Mouse (Mus musculus) skeletal muscle tissue, adult 2 months (tissue): ENCODE data around the gene Cyp2j7.
"Not testable (repeated sequence)": the region's sequence is repeated elsewhere in the genome, so short reads cannot be mapped to it uniquely, and the experiment has no call there.

ENCODE experiments used
- DNase-seq: peaks from one replicate; pipeline ENCODE4 v3.0.0-alpha.2; 2012; ENCODE audit warnings: low read depth, low spot score

The Cyp2j7 gene

GRCm38 (mm10) chr4:96236559-96236958 is at the start of gene Cyp2j7:
TSS of gene Cyp2j7 (minus strand) at chr4:96236659.
- no peak for DNase-seq

DNA sequence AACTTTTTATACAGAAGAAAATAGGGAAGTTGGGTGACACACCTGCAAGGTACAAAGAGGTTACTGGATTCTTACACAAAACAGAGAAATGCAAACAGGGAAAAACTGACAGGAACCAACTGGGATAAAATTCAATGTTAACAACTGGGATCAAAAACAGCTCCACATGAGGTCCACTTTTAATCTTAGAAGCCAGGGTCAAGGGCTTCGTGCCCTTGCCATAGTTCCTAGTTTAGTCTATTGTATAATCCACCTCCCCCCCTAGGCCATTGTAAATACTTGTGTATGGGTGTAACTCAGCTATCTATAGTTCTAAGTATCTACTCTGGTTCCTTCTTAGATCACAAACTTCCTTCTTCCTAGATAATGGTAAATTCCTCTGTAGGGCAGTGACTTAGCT is 40.4 kb upstream of the Cyp2j7 start:
- DNase-seq = not testable (repeated sequence)

DNA sequence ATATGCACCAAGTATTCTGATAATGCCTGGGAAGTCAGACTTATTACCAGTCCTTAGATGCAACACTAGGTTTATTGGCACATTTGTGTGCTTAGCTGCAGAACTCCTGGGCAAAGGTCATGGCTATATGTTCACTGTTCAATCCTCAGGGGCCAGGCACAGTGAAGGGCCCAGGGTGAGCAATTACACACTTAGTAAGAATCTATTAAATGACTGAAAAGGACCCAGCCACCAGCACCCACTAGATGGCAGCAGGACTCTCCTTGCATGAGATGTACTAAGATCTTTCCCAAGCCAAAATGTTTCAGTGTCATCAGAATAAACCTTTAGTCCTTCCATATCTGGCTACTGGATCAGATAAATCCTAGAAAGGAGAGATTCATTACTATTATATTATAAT is 37.4 kb upstream of the Cyp2j7 start:
- no peak for DNase-seq

DNA sequence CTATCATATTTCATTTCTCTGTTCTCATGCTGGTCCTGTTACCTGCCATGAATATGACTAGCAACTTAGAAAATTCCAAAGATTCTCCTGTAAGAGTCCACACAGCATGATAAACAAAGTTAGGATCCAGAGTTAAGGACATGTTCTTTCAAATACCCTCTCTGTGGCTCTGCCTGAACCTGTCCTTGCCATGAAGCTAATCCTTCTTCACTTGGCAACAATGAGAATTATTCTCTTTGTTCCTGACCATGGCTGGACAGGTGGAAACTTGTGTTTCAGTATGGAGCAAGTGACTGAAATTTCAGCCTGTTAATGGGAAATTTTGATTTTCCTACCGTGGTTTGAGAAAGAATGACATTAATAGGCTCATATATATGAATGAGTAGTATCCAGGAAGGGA is 39.8 kb downstream of the Cyp2j7 start:
- DNase-seq = no peak

GRCm38 (mm10) chr4:96189321-96189720 is 47.1 kb downstream of the Cyp2j7 start:
- DNase-seq = not testable (repeated sequence)

- DNase-seq = not testable (repeated sequence)
These were observed 47.8 kb downstream of the Cyp2j7 start for GRCm38 (mm10) chr4:96188671-96189070.

GRCm38 (mm10) chr4:96188146-96188545 is 48.3 kb downstream of the Cyp2j7 start:
- DNase-seq = not testable (repeated sequence)

DNA sequence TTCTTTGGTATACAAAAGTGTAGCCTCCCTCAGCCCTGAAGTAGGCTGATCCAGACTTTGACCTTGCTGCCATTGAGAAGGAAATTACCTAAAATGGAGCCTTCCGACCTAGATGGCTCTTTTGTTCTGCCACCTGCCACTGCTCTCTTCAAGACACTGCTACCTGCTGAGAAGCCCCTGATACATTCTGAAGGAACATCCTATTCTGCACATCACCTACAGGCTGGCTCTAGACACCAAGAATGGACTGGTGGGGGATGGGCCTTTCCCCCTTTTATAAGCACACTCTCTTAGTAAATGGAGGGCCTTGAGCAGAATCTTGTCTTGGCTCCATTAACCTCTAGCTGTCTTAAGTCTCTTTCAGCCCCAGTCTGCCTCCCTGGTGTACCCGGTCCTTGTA is 51.7 kb downstream of the Cyp2j7 start:
- not testable (repeated sequence) for DNase-seq

DNA sequence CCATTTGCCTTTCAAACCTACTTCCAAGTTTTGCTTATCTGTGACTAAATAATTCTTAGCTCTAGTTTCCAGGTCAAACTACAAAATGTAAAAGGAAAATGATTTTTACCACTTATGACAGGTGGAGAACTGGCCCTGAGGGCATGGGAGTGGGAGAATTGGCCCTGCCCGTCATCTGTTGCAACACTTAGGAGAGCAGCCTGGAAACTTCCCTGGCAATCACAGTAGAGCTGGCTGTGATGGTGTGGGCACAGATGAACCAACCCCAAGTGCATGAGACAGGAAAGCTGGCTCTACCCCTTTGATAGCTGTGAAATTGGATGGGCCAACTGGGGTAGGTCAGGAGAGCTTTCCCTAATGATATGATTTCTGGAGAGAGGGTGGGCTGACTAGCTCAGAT is 73.6 kb downstream of the Cyp2j7 start:
- no peak for DNase-seq

DNA sequence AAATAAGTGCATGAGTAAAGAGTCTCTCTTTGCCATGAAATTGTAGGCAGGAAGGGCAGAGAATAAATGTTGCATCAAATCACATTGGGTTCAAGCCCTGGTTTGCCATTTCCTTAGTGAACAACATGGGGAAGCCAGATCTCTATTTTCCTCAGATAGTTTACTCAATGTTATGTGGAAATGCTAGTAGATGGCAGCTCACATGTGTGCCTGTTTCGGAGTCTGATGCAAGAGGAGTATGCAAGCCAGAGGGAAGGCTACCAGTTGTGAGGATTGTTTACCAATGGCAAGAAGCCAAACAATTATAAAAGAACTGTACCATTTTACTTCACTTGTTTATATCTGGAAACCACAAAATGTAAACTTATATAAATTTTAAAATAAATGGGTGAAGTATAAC is 74.9 kb downstream of the Cyp2j7 start:
- DNase-seq = no peak
